Mouse (Mus musculus): ENCODE data around the gene Gm49337. TPM values are rescaled to one million over a fixed set of nuclear protein-coding genes. Genes with fewer than 3 reads are reported as not detected.
"Not testable (repeated sequence)": the region's sequence is repeated elsewhere in the genome, so short reads cannot be mapped to it uniquely, and the experiment has no call there.

Gm49337 gene
- polyA plus RNA-seq, 1 experiment, result not detected

DNA sequence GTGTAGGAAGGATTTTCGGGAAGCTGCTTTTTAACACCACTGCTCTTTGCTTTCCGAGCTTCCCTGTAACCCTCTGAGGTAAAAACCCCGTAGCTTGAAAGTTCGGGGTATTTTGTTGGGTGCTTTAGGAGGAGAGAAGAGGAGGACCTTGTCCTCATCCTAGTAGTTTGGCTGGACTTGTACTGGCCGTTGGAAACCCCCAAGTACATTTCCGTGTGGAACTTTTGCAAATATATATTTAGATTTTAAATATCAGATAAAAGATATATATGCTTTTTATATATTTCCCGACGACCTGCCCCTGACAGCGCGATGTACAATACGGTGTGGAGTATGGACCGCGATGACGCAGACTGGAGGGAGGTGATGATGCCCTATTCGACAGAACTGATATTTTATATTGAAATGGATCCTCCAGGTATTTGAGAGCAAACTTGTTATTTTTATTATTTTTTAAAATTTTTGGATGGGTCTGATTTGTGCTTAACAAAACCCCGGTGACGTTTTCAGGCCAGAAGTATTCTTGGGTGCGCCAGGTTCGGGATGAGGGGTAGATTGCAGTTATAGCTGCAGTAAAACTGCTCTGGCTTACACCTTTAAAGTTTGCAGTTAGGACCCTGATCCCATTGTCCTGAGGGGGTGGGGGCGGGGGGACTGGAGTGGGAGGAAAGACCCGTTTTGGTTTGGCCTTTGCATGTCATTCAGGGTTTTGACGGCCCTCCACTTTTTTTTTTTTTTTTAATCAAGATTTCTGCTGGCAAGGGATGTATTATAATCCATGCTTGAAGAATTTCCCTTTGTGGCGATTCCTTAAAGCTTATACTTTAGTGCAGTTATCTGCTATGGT is 49.0 kb downstream of the Gm49337 start:
- Histone ChIP-seq H3K4me1 (ENCODE audit: control insufficient read depth, insufficient read depth, low read length) (peaks cover 3% of the 10 kb centered on the region), H3K27ac (ENCODE audit: control insufficient read depth, insufficient read depth, low read depth, low read length) (peak overlapping the region; percentile 100), H3K4me3 (ENCODE audit: control insufficient read depth, low read depth, low read length) (peak overlapping the region; percentile 95), H3K36me3 (ENCODE audit: control insufficient read depth, insufficient read depth, low read length) (no peaks in the 10 kb centered on the region), H3K27me3 (ENCODE audit: control insufficient read depth, insufficient read depth, low read length) (no peaks in the 10 kb centered on the region)
- TF ChIP-seq POLR2A (IDR thresholded peaks at IDR 0.05; ENCODE audit: control insufficient read depth, low read depth, low read length) (no peak), CTCF (IDR thresholded peaks at IDR 0.05; ENCODE audit: control insufficient read depth, insufficient read depth, insufficient replicate concordance, low read depth, low read length) (no peak)

DNA sequence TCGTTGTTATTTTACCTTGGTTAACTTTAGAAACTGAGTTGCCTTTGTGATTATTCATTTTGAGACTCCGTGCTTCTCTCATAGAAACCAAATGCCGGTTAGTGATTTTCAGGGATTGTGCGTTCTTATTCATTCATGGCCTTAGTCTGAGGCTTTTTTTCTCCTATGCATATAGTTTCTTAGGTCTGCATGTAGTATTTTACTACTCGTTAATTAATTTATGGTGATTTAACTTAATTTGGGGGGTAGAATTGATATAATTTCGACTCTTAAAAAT is 49.6 kb downstream of the Gm49337 start:
- no peaks in the 10 kb centered on the region for H3K36me3 ChIP-seq (ENCODE audit: control insufficient read depth, insufficient read depth, low read length)
- no peaks in the 10 kb centered on the region for H3K27me3 ChIP-seq (ENCODE audit: control insufficient read depth, insufficient read depth, low read length)
- no peak overlapping the region for H3K27ac ChIP-seq (ENCODE audit: control insufficient read depth, insufficient read depth, low read depth, low read length)
- TF ChIP-seq CTCF (IDR thresholded peaks at IDR 0.05; ENCODE audit: control insufficient read depth, insufficient read depth, insufficient replicate concordance, low read depth, low read length), result no peak
- no peak for TF ChIP-seq POLR2A (IDR thresholded peaks at IDR 0.05; ENCODE audit: control insufficient read depth, low read depth, low read length)
- H3K4me1 ChIP-seq (ENCODE audit: control insufficient read depth, insufficient read depth, low read length), result peaks cover 3% of the 10 kb centered on the region
- no peak overlapping the region for H3K4me3 ChIP-seq (ENCODE audit: control insufficient read depth, low read depth, low read length)

DNA sequence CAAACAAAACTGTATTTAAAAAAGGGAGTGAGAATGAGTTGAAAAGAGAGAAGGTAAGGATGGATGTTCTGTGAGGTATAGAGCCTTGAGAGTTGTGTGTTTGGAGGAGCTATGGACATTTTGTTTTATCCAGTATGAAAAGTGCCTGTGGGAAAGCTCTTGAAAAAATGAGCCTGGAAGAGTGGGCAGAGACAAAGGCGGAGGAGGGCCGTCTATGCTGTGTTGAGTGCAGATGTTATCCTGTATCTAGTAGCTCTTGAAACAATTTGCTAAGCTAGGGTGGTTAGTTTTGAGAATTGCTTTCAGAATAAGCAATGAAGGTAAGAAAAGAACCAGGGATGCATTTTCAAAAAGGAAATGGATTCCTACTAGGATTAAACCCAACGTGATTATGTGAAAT is 70.2 kb downstream of the Gm49337 start:
- Histone ChIP-seq H3K27me3 (ENCODE audit: control insufficient read depth, insufficient read depth, low read length) (no peaks in the 10 kb centered on the region), H3K27ac (ENCODE audit: control insufficient read depth, insufficient read depth, low read depth, low read length) (no peak overlapping the region), H3K36me3 (ENCODE audit: control insufficient read depth, insufficient read depth, low read length) (no peaks in the 10 kb centered on the region), H3K4me1 (ENCODE audit: control insufficient read depth, insufficient read depth, low read length) (no peaks in the 10 kb centered on the region), H3K4me3 (ENCODE audit: control insufficient read depth, low read depth, low read length) (no peak overlapping the region)
- TF ChIP-seq POLR2A (IDR thresholded peaks at IDR 0.05; ENCODE audit: control insufficient read depth, low read depth, low read length) (no peak), CTCF (IDR thresholded peaks at IDR 0.05; ENCODE audit: control insufficient read depth, insufficient read depth, insufficient replicate concordance, low read depth, low read length) (no peak)

DNA sequence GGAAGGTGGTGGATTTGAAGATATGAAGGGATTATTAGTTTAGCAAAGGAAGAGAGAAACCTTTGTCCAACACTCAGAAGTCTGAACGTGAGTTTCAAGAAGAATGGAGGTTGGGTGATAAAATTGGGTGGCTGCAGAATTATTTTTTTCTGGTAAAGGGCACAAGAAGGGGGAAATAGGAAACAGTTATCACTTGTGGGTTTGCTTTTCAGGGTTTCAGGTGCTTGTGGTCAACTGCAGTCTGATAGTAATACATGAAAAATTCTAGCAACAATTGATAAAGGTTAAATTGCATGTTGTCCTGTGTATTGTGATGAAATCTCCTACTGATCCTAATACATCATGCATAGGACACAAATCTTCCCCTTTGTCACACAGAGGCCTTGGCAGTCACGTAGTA is 71.1 kb downstream of the Gm49337 start:
- H3K4me3 ChIP-seq (ENCODE audit: control insufficient read depth, low read depth, low read length), result no peak overlapping the region
- H3K4me1 ChIP-seq (ENCODE audit: control insufficient read depth, insufficient read depth, low read length), result no peaks in the 10 kb centered on the region
- no peaks in the 10 kb centered on the region for H3K36me3 ChIP-seq (ENCODE audit: control insufficient read depth, insufficient read depth, low read length)
- H3K27me3 ChIP-seq (ENCODE audit: control insufficient read depth, insufficient read depth, low read length), result no peaks in the 10 kb centered on the region
- no peak overlapping the region for H3K27ac ChIP-seq (ENCODE audit: control insufficient read depth, insufficient read depth, low read depth, low read length)
- TF ChIP-seq POLR2A (IDR thresholded peaks at IDR 0.05; ENCODE audit: control insufficient read depth, low read depth, low read length) (no peak), CTCF (IDR thresholded peaks at IDR 0.05; ENCODE audit: control insufficient read depth, insufficient read depth, insufficient replicate concordance, low read depth, low read length) (no peak)

DNA sequence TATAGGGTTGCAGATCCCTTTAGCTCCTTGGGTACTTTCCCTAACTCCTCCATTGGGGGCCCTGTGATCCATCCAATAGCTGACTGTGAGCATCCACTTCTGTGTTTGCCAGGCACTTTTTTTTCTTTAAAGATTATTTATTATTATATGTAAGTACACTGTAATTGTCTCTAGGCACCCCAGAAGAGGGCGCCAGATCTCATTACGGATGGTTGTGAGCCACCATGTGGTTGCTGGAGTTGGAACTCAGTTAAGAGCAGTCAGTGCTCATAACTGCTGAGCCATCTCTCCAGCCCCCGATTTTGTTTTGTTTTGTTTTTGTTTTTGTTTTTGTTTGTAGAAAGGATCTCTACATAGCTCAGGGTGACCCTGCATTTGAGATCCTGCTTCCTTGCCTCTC is 72.7 kb downstream of the Gm49337 start:
- H3K4me3 ChIP-seq (ENCODE audit: control insufficient read depth, low read depth, low read length); H3K27ac ChIP-seq (ENCODE audit: control insufficient read depth, insufficient read depth, low read depth, low read length); H3K4me1 ChIP-seq (ENCODE audit: control insufficient read depth, insufficient read depth, low read length); H3K36me3 ChIP-seq (ENCODE audit: control insufficient read depth, insufficient read depth, low read length); H3K27me3 ChIP-seq (ENCODE audit: control insufficient read depth, insufficient read depth, low read length): not testable (repeated sequence)

DNA sequence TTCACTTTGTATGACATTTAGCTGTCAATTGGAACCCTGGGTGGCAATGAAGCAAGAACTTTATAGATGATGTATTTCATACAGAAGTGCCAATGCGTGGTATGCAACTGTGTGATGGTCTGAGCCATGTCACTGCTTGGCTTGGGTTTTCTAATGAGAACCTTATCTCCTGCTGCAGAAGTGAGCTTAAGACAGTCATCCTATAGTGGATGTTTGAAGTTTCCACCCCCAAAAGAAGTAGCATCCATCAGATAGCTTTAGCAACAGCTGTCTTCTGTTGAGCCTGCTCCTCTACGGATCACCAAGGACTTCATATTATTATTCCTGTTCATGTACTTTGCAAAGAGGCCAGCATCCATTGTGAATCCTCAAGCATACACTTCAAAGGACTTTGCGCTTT is 76.8 kb downstream of the Gm49337 start:
- TF ChIP-seq CTCF (IDR thresholded peaks at IDR 0.05; ENCODE audit: control insufficient read depth, insufficient read depth, insufficient replicate concordance, low read depth, low read length), result no peak
- no peak for TF ChIP-seq POLR2A (IDR thresholded peaks at IDR 0.05; ENCODE audit: control insufficient read depth, low read depth, low read length)
- H3K27me3 ChIP-seq (ENCODE audit: control insufficient read depth, insufficient read depth, low read length), result no peaks in the 10 kb centered on the region
- H3K36me3 ChIP-seq (ENCODE audit: control insufficient read depth, insufficient read depth, low read length), result no peaks in the 10 kb centered on the region
- H3K4me1 ChIP-seq (ENCODE audit: control insufficient read depth, insufficient read depth, low read length), result no peaks in the 10 kb centered on the region
- no peak overlapping the region for H3K4me3 ChIP-seq (ENCODE audit: control insufficient read depth, low read depth, low read length)
- no peak overlapping the region for H3K27ac ChIP-seq (ENCODE audit: control insufficient read depth, insufficient read depth, low read depth, low read length)

DNA sequence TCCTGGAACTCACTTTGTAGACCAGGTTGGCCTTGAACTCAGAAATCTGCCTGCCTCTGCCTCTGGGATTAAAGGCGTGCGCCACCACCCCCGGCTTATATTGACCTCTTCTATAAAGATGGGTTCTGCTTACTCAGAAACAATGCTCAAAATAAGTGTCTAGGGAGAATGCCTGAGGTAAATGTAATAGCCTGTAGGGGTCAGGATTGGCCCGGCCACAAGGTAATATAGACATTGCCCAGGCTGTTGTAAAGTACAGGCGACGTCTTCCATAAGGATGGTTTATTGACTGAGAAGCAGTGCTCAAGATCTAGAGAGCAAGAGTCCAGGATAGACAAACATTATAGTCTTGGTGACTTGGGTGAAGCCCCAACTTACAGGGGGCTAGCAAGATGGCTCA is 95.0 kb downstream of the Gm49337 start:
- H3K27ac ChIP-seq (ENCODE audit: control insufficient read depth, insufficient read depth, low read depth, low read length), result no peak overlapping the region
- no peaks in the 10 kb centered on the region for H3K27me3 ChIP-seq (ENCODE audit: control insufficient read depth, insufficient read depth, low read length)
- no peak overlapping the region for H3K4me3 ChIP-seq (ENCODE audit: control insufficient read depth, low read depth, low read length)
- TF ChIP-seq CTCF (IDR thresholded peaks at IDR 0.05; ENCODE audit: control insufficient read depth, insufficient read depth, insufficient replicate concordance, low read depth, low read length) (no peak), POLR2A (IDR thresholded peaks at IDR 0.05; ENCODE audit: control insufficient read depth, low read depth, low read length) (no peak)
- no peaks in the 10 kb centered on the region for H3K4me1 ChIP-seq (ENCODE audit: control insufficient read depth, insufficient read depth, low read length)
- H3K36me3 ChIP-seq (ENCODE audit: control insufficient read depth, insufficient read depth, low read length), result peaks cover 2% of the 10 kb centered on the region; the same call in 1 of the 2 replicates

DNA sequence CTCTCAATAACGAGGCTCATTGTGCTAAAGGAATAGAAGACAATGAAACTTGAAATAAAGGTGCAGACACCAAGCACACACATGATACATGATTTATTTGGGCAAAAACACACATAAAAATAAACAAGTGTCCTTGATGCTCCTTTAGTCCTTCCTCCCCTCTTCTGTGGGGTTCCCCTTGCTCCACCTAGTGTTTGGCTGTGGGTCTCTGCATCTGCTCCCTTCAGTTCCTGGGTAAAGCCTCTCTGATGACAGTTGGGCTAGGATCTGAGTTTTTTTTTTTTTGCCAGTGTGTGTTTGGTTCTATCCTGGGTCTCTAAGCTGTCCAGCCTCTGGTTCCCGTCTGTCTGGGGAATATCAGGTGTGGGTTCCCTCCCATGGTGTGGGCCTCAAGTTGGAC is 109.0 kb downstream of the Gm49337 start:
- no peak for TF ChIP-seq POLR2A (IDR thresholded peaks at IDR 0.05; ENCODE audit: control insufficient read depth, low read depth, low read length)
- no peak for TF ChIP-seq CTCF (IDR thresholded peaks at IDR 0.05; ENCODE audit: control insufficient read depth, insufficient read depth, insufficient replicate concordance, low read depth, low read length)
- Histone ChIP-seq H3K4me1 (ENCODE audit: control insufficient read depth, insufficient read depth, low read length) (no peaks in the 10 kb centered on the region), H3K27ac (ENCODE audit: control insufficient read depth, insufficient read depth, low read depth, low read length) (no peak overlapping the region), H3K36me3 (ENCODE audit: control insufficient read depth, insufficient read depth, low read length) (no peaks in the 10 kb centered on the region), H3K27me3 (ENCODE audit: control insufficient read depth, insufficient read depth, low read length) (no peaks in the 10 kb centered on the region), H3K4me3 (ENCODE audit: control insufficient read depth, low read depth, low read length) (no peak overlapping the region)
